Mouse (Mus musculus): ENCODE results near the gene Ccdc117. TPM values are rescaled to one million over a fixed set of nuclear protein-coding genes. Genes with fewer than 3 reads are reported as not detected.

Ccdc117 gene
- polyA plus RNA-seq, 1 experiment: 52.0 TPM

- Histone ChIP-seq H3K4me3 (ENCODE audit: low read depth, low read length) (no peak overlapping the region), H3K9ac (ENCODE audit: low read depth, poor library complexity, severe bottlenecking) (no peak overlapping the region), H3K27me3 (ENCODE audit: control insufficient read depth, insufficient read depth, low read length, poor library complexity, severe bottlenecking) (no peaks in the 10 kb centered on the region), H3K36me3 (ENCODE audit: control insufficient read depth, insufficient read depth, low read length, poor library complexity, severe bottlenecking) (no peaks in the 10 kb centered on the region), H3K27ac (ENCODE audit: insufficient read depth, low read length) (peak overlapping the region; percentile 53), H3K9me3 (replicated peaks; ENCODE audit: control insufficient read depth, insufficient read depth, low read length, poor library complexity, severe bottlenecking) (peaks cover 7% of the 10 kb centered on the region; the same call in 1 of the 2 replicates), H3K4me1 (ENCODE audit: control insufficient read depth, insufficient read depth, low read length) (peaks cover 2% of the 10 kb centered on the region)
- TF ChIP-seq POLR2A (IDR thresholded peaks at IDR 0.05; ENCODE audit: insufficient read depth, low read length): no peak
- no peak for TF ChIP-seq EP300 (IDR thresholded peaks at IDR 0.05; ENCODE audit: insufficient read depth, low read depth, low read length)
- TF ChIP-seq CTCF (IDR thresholded peaks at IDR 0.05; ENCODE audit: low read depth, low read length): no peak
Measured at GRCm38 (mm10) chr11:5502351-5503051, 39.5 kb downstream of the Ccdc117 start.

GRCm38 (mm10) chr11:5500903-5501741 is 40.9 kb downstream of the Ccdc117 start:
- TF ChIP-seq POLR2A (IDR thresholded peaks at IDR 0.05; ENCODE audit: insufficient read depth, low read length) (no peak), CTCF (IDR thresholded peaks at IDR 0.05; ENCODE audit: low read depth, low read length) (no peak), EP300 (IDR thresholded peaks at IDR 0.05; ENCODE audit: insufficient read depth, low read depth, low read length) (no peak)
- peaks cover 5% of the 10 kb centered on the region for H3K4me1 ChIP-seq (ENCODE audit: control insufficient read depth, insufficient read depth, low read length)
- peaks cover 7% of the 10 kb centered on the region; the same call in 1 of the 2 replicates for H3K9me3 ChIP-seq (replicated peaks; ENCODE audit: control insufficient read depth, insufficient read depth, low read length, poor library complexity, severe bottlenecking)
- H3K27ac ChIP-seq (ENCODE audit: insufficient read depth, low read length): no peak overlapping the region
- no peak overlapping the region for H3K9ac ChIP-seq (ENCODE audit: low read depth, poor library complexity, severe bottlenecking)
- no peaks in the 10 kb centered on the region for H3K27me3 ChIP-seq (ENCODE audit: control insufficient read depth, insufficient read depth, low read length, poor library complexity, severe bottlenecking)
- no peaks in the 10 kb centered on the region for H3K36me3 ChIP-seq (ENCODE audit: control insufficient read depth, insufficient read depth, low read length, poor library complexity, severe bottlenecking)
- H3K4me3 ChIP-seq (ENCODE audit: low read depth, low read length): no peak overlapping the region

- no peak overlapping the region for H3K9ac ChIP-seq (ENCODE audit: low read depth, poor library complexity, severe bottlenecking)
Measured at GRCm38 (mm10) chr11:5499961-5500644, 41.9 kb downstream of the Ccdc117 start.

GRCm38 (mm10) chr11:5498931-5499661 is 42.9 kb downstream of the Ccdc117 start:
- H3K9ac ChIP-seq (ENCODE audit: low read depth, poor library complexity, severe bottlenecking): peak overlapping the region; percentile 9; the same call in 1 of the 2 replicates
- peaks cover 4% of the 10 kb centered on the region; the same call in 1 of the 2 replicates for H3K9me3 ChIP-seq (replicated peaks; ENCODE audit: control insufficient read depth, insufficient read depth, low read length, poor library complexity, severe bottlenecking)
- TF ChIP-seq CTCF (IDR thresholded peaks at IDR 0.05; ENCODE audit: low read depth, low read length): no peak
- TF ChIP-seq EP300 (IDR thresholded peaks at IDR 0.05; ENCODE audit: insufficient read depth, low read depth, low read length): peak; percentile 85
- TF ChIP-seq POLR2A (IDR thresholded peaks at IDR 0.05; ENCODE audit: insufficient read depth, low read length): no peak
- no peaks in the 10 kb centered on the region for H3K36me3 ChIP-seq (ENCODE audit: control insufficient read depth, insufficient read depth, low read length, poor library complexity, severe bottlenecking)
- peak overlapping the region; percentile 78 for H3K27ac ChIP-seq (ENCODE audit: insufficient read depth, low read length)
- peaks cover 5% of the 10 kb centered on the region for H3K4me1 ChIP-seq (ENCODE audit: control insufficient read depth, insufficient read depth, low read length)
- H3K4me3 ChIP-seq (ENCODE audit: low read depth, low read length): no peak overlapping the region; the same call in 1 of the 2 replicates
- H3K27me3 ChIP-seq (ENCODE audit: control insufficient read depth, insufficient read depth, low read length, poor library complexity, severe bottlenecking): no peaks in the 10 kb centered on the region

More at GRCm38 (mm10) chr11:5499961-5500644, 41.9 kb downstream of the Ccdc117 start:
- Histone ChIP-seq H3K27me3 (ENCODE audit: control insufficient read depth, insufficient read depth, low read length, poor library complexity, severe bottlenecking) (no peaks in the 10 kb centered on the region), H3K27ac (ENCODE audit: insufficient read depth, low read length) (peak overlapping the region; percentile 78), H3K36me3 (ENCODE audit: control insufficient read depth, insufficient read depth, low read length, poor library complexity, severe bottlenecking) (no peaks in the 10 kb centered on the region), H3K4me3 (ENCODE audit: low read depth, low read length) (no peak overlapping the region), H3K4me1 (ENCODE audit: control insufficient read depth, insufficient read depth, low read length) (peaks cover 5% of the 10 kb centered on the region), H3K9me3 (replicated peaks; ENCODE audit: control insufficient read depth, insufficient read depth, low read length, poor library complexity, severe bottlenecking) (peaks cover 7% of the 10 kb centered on the region; the same call in 1 of the 2 replicates)
- no peak for TF ChIP-seq POLR2A (IDR thresholded peaks at IDR 0.05; ENCODE audit: insufficient read depth, low read length)
- no peak for TF ChIP-seq EP300 (IDR thresholded peaks at IDR 0.05; ENCODE audit: insufficient read depth, low read depth, low read length)
- TF ChIP-seq CTCF (IDR thresholded peaks at IDR 0.05; ENCODE audit: low read depth, low read length): no peak

GRCm38 (mm10) chr11:5498422-5498821 is 43.6 kb downstream of the Ccdc117 start:
- H3K4me3 ChIP-seq (ENCODE audit: low read depth, low read length): no peak overlapping the region
- H3K4me1 ChIP-seq (ENCODE audit: control insufficient read depth, insufficient read depth, low read length): peaks cover 5% of the 10 kb centered on the region
- no peaks in the 10 kb centered on the region for H3K27me3 ChIP-seq (ENCODE audit: control insufficient read depth, insufficient read depth, low read length, poor library complexity, severe bottlenecking)
- peaks cover under 1% of the 10 kb centered on the region; the same call in 1 of the 2 replicates for H3K9me3 ChIP-seq (replicated peaks; ENCODE audit: control insufficient read depth, insufficient read depth, low read length, poor library complexity, severe bottlenecking)
- peak overlapping the region; percentile 78 for H3K27ac ChIP-seq (ENCODE audit: insufficient read depth, low read length)
- peak overlapping the region; percentile 9; the same call in 1 of the 2 replicates for H3K9ac ChIP-seq (ENCODE audit: low read depth, poor library complexity, severe bottlenecking)
- H3K36me3 ChIP-seq (ENCODE audit: control insufficient read depth, insufficient read depth, low read length, poor library complexity, severe bottlenecking): no peaks in the 10 kb centered on the region
- TF ChIP-seq EP300 (IDR thresholded peaks at IDR 0.05; ENCODE audit: insufficient read depth, low read depth, low read length) (no peak), CTCF (IDR thresholded peaks at IDR 0.05; ENCODE audit: low read depth, low read length) (no peak), POLR2A (IDR thresholded peaks at IDR 0.05; ENCODE audit: insufficient read depth, low read length) (no peak)
